Mouse (Mus musculus) liver, embryonic 14.5 days (tissue): ENCODE data around the gene Gdpd2.
A peak's percentile ranks its signal among the peaks of the same experiment; 100 is the strongest.

Source experiments
- CTCF ChIP-seq: IDR thresholded peaks from 2 replicates; pipeline ENCODE4 v1.5.1; 2016; ENCODE audit warnings: antibody characterized with exemption, low read depth, control low read depth
- EP300 ChIP-seq: IDR thresholded peaks from 2 replicates; pipeline ENCODE4 v1.6.1; 2016; ENCODE audit warnings: antibody characterized with exemption, low read depth

GRCm38 (mm10) chrX:100776494-100776893, 46.8 kb downstream of the Gdpd2 start:
- TF ChIP-seq EP300 (no peak), CTCF (peak; percentile 66)
